Mouse (Mus musculus) erythroid progenitor cell, adult 5-6 weeks (primary cell): ENCODE results near the gene P4htm. TPM values are rescaled to one million over a fixed set of nuclear protein-coding genes. Genes with fewer than 3 reads are reported as not detected.

ENCODE experiments used
- ATAC-seq: replicated peaks from 2 replicates; pipeline ENCODE4 v1.8.0; 2016; ENCODE audit warnings: moderate number of reproducible peaks, mild to moderate bottlenecking, moderate TSS enrichment, inconsistent platforms; ENCODE audit not compliant: poor library complexity, low FRiP score, severe bottlenecking
- total RNA-seq, 2 experiments: library from RNA; stranded (forward) in 1 of 2; stranded (reverse) in 1 of 2; fragments of 150-400 nt in 1 of 2; fragments of 186-747, 209-891 nt in 1 of 2; gene quantifications; 2 replicates each; pipeline versions ENCODE4 v1.2.3 to v1.2.4; 2015 to 2017; ENCODE audit warnings: low replicate concordance in 2 of 2

Gene P4htm
- total RNA-seq, 2 experiments from 2014 or later = not detected

- no peak for ATAC-seq
These were observed 33.8 kb downstream of the P4htm start for GRCm38 (mm10) chr9:108563671-108564070.

GRCm38 (mm10) chr9:108560227-108560841 lies 37.1 kb downstream of the P4htm start, which contains the start of gene Impdh2:
Impdh2 (plus strand) TSS chr9:108560286.
- ATAC-seq = peak; percentile 99

- ATAC-seq = no peak
These were observed 38.3 kb downstream of the P4htm start for GRCm38 (mm10) chr9:108559169-108559568.

GRCm38 (mm10) chr9:108546875-108547274 lies 50.6 kb downstream of the P4htm start:
- ATAC-seq = no peak

- ATAC-seq = no peak
These were observed 51.5 kb downstream of the P4htm start for GRCm38 (mm10) chr9:108545986-108546385.

- no peak for ATAC-seq
These were observed 56.6 kb downstream of the P4htm start for GRCm38 (mm10) chr9:108540846-108541245.

- ATAC-seq = no peak
These were observed 66.0 kb downstream of the P4htm start for GRCm38 (mm10) chr9:108531496-108531895.

GRCm38 (mm10) chr9:108530954-108531353 lies 66.5 kb downstream of the P4htm start:
- ATAC-seq = no peak

Other genes with a start within 250 kb of the P4htm start
- gene Usp4, start 249.8 kb downstream of the P4htm start, total RNA-seq (2015; ENCODE audit: low replicate concordance) = 162 and 251 TPM in 2 replicates
- gene Usp4, start 249.8 kb downstream of the P4htm start, total RNA-seq (2017; ENCODE audit: low replicate concordance) = 123 and 148 TPM in 2 replicates
- 2.1 and 2.2 TPM in 2 replicates for gene 1700102P08Rik, start 204.9 kb downstream of the P4htm start, total RNA-seq (2015; ENCODE audit: low replicate concordance)
- 1.2 and 4.6 TPM in 2 replicates for gene 1700102P08Rik, start 204.9 kb downstream of the P4htm start, total RNA-seq (2017; ENCODE audit: low replicate concordance)
- gene Ccdc36, start 169.2 kb downstream of the P4htm start, total RNA-seq (2015; ENCODE audit: low replicate concordance) = not detected in 2 replicates
- gene Ccdc36, start 169.2 kb downstream of the P4htm start, total RNA-seq (2017; ENCODE audit: low replicate concordance) = 1.1 TPM in 1 of 2 replicates, not detected in the other
- not detected in 2 replicates for gene BC048562, start 161.2 kb downstream of the P4htm start, total RNA-seq (2015; ENCODE audit: low replicate concordance)
- not detected in 2 replicates for gene BC048562, start 161.2 kb downstream of the P4htm start, total RNA-seq (2017; ENCODE audit: low replicate concordance)
- gene Ccdc71, start 137.1 kb downstream of the P4htm start, total RNA-seq (2015; ENCODE audit: low replicate concordance) = 3.4 and 23.4 TPM in 2 replicates
- 9.5 and 14.6 TPM in 2 replicates for gene Ccdc71, start 137.1 kb downstream of the P4htm start, total RNA-seq (2017; ENCODE audit: low replicate concordance)
- 2.5 and 2.9 TPM in 2 replicates for gene Klhdc8b, start 136.1 kb downstream of the P4htm start, total RNA-seq (2015; ENCODE audit: low replicate concordance)
- 5.4 TPM in 1 of 2 replicates, not detected in the other for gene Klhdc8b, start 136.1 kb downstream of the P4htm start, total RNA-seq (2017; ENCODE audit: low replicate concordance)
- not detected in 2 replicates for gene Lamb2, start 117.9 kb downstream of the P4htm start, total RNA-seq (2015; ENCODE audit: low replicate concordance)
- gene Lamb2, start 117.9 kb downstream of the P4htm start, total RNA-seq (2017; ENCODE audit: low replicate concordance) = not detected in 2 replicates
- gene Usp19, start 107.1 kb downstream of the P4htm start, total RNA-seq (2015; ENCODE audit: low replicate concordance) = 52.6 and 63.7 TPM in 2 replicates
- gene Usp19, start 107.1 kb downstream of the P4htm start, total RNA-seq (2017; ENCODE audit: low replicate concordance) = 54.7 and 58.7 TPM in 2 replicates
- gene Qars, start 90.0 kb downstream of the P4htm start, total RNA-seq (2015; ENCODE audit: low replicate concordance) = 67.5 and 85.1 TPM in 2 replicates
- 78.3 and 79.2 TPM in 2 replicates for gene Qars, start 90.0 kb downstream of the P4htm start, total RNA-seq (2017; ENCODE audit: low replicate concordance)
- gene Qrich1, start 80.9 kb downstream of the P4htm start, total RNA-seq (2015; ENCODE audit: low replicate concordance) = 92.6 and 141 TPM in 2 replicates
- gene Qrich1, start 80.9 kb downstream of the P4htm start, total RNA-seq (2017; ENCODE audit: low replicate concordance) = 117 and 139 TPM in 2 replicates
- gene Impdh2, start 37.4 kb downstream of the P4htm start, total RNA-seq (2015; ENCODE audit: low replicate concordance) = 28.8 and 75.0 TPM in 2 replicates
- 37.1 and 46.5 TPM in 2 replicates for gene Impdh2, start 37.4 kb downstream of the P4htm start, total RNA-seq (2017; ENCODE audit: low replicate concordance)
- gene Ndufaf3, start 30.2 kb downstream of the P4htm start, total RNA-seq (2015; ENCODE audit: low replicate concordance) = 16.3 and 22.0 TPM in 2 replicates
- gene Ndufaf3, start 30.2 kb downstream of the P4htm start, total RNA-seq (2017; ENCODE audit: low replicate concordance) = 1.4 and 37.6 TPM in 2 replicates
- gene Dalrd3, start 27.8 kb downstream of the P4htm start, total RNA-seq (2015; ENCODE audit: low replicate concordance) = 47.8 and 48.7 TPM in 2 replicates
- 18.7 and 23.7 TPM in 2 replicates for gene Dalrd3, start 27.8 kb downstream of the P4htm start, total RNA-seq (2017; ENCODE audit: low replicate concordance)
- 2.9 and 6.8 TPM in 2 replicates for gene Wdr6, start 18.9 kb downstream of the P4htm start, total RNA-seq (2015; ENCODE audit: low replicate concordance)
- 1.4 and 3.7 TPM in 2 replicates for gene Wdr6, start 18.9 kb downstream of the P4htm start, total RNA-seq (2017; ENCODE audit: low replicate concordance)
- gene Arih2, start 51.7 kb upstream of the P4htm start, total RNA-seq (2015; ENCODE audit: low replicate concordance) = 36.0 and 49.4 TPM in 2 replicates
- gene Arih2, start 51.7 kb upstream of the P4htm start, total RNA-seq (2017; ENCODE audit: low replicate concordance) = 77.1 and 79.9 TPM in 2 replicates
- gene Slc25a20, start 64.4 kb upstream of the P4htm start, total RNA-seq (2015; ENCODE audit: low replicate concordance) = 4.2 TPM in 1 of 2 replicates, not detected in the other
- gene Slc25a20, start 64.4 kb upstream of the P4htm start, total RNA-seq (2017; ENCODE audit: low replicate concordance) = 2.0 and 6.9 TPM in 2 replicates
- gene Prkar2a, start 91.6 kb upstream of the P4htm start, total RNA-seq (2015; ENCODE audit: low replicate concordance) = 1.4 and 10.9 TPM in 2 replicates
- gene Prkar2a, start 91.6 kb upstream of the P4htm start, total RNA-seq (2017; ENCODE audit: low replicate concordance) = 1.4 and 1.5 TPM in 2 replicates
- gene Ip6k2, start 186.1 kb upstream of the P4htm start, total RNA-seq (2015; ENCODE audit: low replicate concordance) = 16.2 and 32.7 TPM in 2 replicates
- 32.5 and 80.9 TPM in 2 replicates for gene Ip6k2, start 186.1 kb upstream of the P4htm start, total RNA-seq (2017; ENCODE audit: low replicate concordance)
- gene Nckipsd, start 210.7 kb upstream of the P4htm start, total RNA-seq (2015; ENCODE audit: low replicate concordance) = 2.9 and 6.1 TPM in 2 replicates
- gene Nckipsd, start 210.7 kb upstream of the P4htm start, total RNA-seq (2017; ENCODE audit: low replicate concordance) = 9.8 and 20.6 TPM in 2 replicates
- gene Celsr3, start 228.7 kb upstream of the P4htm start, total RNA-seq (2015; ENCODE audit: low replicate concordance) = 2.9 and 4.3 TPM in 2 replicates
- gene Celsr3, start 228.7 kb upstream of the P4htm start, total RNA-seq (2017; ENCODE audit: low replicate concordance) = 0.51 and 0.61 TPM in 2 replicates